Mouse (Mus musculus): ENCODE results near the gene Sf3a1. TPM values are rescaled to one million over a fixed set of nuclear protein-coding genes. Genes with fewer than 3 reads are reported as not detected.
"Not testable (repeated sequence)": the region's sequence is repeated elsewhere in the genome, so short reads cannot be mapped to it uniquely, and the experiment has no call there.

Sf3a1 gene
- 165 TPM in 1 of 2 replicates, not detected in the other for polyA plus RNA-seq (2012; ENCODE audit: insufficient read depth, insufficient read length, low replicate concordance, missing spikeins)

DNA sequence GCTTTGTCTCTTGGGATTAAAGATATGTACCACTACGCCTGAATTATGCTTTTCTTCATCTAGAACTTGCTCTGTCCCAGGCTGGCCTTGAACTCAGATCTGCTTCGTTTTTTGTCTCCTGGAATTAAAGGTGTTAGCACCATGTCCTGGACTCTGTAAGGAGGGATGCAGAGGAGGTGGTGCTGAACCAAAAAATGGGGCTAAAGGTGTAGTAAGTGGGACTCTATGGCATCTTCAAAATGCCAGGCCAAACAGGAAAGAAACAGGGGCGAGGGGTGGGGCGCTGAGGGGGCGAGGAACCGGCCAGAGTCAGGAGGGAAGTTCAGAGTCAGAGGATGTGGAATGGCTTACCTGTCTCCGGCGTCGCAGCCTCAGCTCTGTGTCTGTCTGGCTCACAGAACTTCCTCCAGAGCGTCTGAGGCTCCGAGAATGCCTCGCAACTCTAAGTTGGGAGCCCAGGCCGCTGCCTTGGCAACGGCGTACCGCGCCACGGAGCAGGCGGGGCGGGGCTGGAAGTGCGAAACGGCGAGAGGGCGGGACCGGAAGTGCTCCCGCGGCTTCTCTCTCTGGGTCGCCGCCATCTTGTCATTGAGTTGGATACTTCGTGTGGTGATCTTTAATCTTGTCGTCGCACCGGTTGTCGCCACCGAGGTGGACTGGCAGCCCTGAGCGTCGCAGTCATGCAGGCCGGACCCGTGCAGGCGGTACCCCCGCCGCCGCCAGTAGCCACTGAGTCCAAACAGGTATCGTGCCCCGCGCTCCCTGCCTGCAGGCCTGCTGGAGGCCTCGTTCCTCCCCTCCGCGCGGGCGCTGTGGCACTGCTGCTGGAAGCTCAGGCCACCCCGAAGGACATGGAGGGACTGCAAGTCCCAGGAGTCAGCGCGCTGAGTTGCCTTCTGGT is at the start of gene Sf3a1, which contains the start of gene Ccdc157:
Gene Sf3a1, plus strand, starts transcription at position 543 of the 901 bp plus-strand sequence.
Gene Ccdc157, minus strand, starts transcription at position 486 of the 901 bp plus-strand sequence.
- Histone ChIP-seq H3K4me1 (ENCODE audit: control insufficient read depth, insufficient read depth, low read length) (peaks cover 10% of the 10 kb centered on the region; the same call in 1 of the 2 replicates), H3K4me3 (ENCODE audit: insufficient read depth, low read depth, low read length) (peak within 1 kb of the TSS; percentile 82), H3K27ac (ENCODE audit: insufficient read depth, low read depth, low read length) (peak within 1 kb of the TSS; percentile 96)
- WGBS, result 1% methylated on average over 54 of the region's 54 CpGs
- TF ChIP-seq CTCF (IDR thresholded peaks at IDR 0.05; ENCODE audit: insufficient read depth, low read depth, low read length) (no peak), POLR2A (IDR thresholded peaks at IDR 0.05; ENCODE audit: insufficient read depth, low read depth, low read length) (peak; percentile 63)

DNA sequence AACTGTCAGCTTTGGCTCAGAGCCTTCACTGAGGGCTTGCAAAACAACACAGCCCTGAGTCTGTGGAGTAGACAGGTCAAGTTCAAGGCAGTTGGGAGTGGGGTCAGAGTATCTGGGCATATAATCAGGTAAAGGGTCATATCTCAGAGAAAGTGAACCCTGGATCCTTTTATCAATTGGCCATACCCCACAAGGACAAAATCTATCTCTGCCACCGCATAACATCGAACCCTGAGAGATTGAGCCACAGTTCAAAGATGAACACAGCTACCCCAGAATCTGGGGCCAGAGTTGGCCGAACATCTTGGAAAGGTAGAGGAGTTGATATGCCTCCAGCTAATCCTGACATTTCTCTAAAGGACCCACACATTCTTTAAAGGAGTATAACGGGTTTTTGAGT is 48.1 kb upstream of the Sf3a1 start:
- no peak for TF ChIP-seq CTCF (IDR thresholded peaks at IDR 0.05; ENCODE audit: insufficient read depth, low read depth, low read length)
- TF ChIP-seq POLR2A (IDR thresholded peaks at IDR 0.05; ENCODE audit: insufficient read depth, low read depth, low read length), result no peak
- Histone ChIP-seq H3K27ac (ENCODE audit: insufficient read depth, low read depth, low read length) (no peak overlapping the region), H3K4me1 (ENCODE audit: control insufficient read depth, insufficient read depth, low read length) (peaks cover 28% of the 10 kb centered on the region), H3K4me3 (ENCODE audit: insufficient read depth, low read depth, low read length) (no peak overlapping the region)
- WGBS, result 91% methylated on average over 4 of the region's 4 CpGs

DNA sequence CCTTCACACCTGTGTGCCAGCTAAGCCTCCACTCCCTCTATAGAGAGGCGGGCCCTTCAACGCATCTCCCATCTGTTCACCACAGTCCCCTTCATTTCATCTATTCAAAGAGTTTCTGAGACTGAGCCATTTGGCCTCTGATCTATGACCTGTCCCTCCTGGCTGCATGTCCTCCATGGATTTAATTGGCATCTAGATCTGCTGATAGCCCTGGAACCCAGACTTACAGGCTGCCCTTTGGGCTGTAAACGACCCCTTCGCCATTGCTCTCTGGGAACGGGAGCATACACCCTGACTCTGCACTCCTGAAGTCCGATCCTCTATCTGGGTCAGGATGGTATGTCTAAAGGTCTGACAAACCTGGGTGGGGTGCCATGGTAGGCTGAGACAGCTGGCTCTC is 47.3 kb upstream of the Sf3a1 start:
- no peak overlapping the region for H3K4me3 ChIP-seq (ENCODE audit: insufficient read depth, low read depth, low read length)
- H3K27ac ChIP-seq (ENCODE audit: insufficient read depth, low read depth, low read length), result no peak overlapping the region
- TF ChIP-seq CTCF (IDR thresholded peaks at IDR 0.05; ENCODE audit: insufficient read depth, low read depth, low read length) (no peak), POLR2A (IDR thresholded peaks at IDR 0.05; ENCODE audit: insufficient read depth, low read depth, low read length) (no peak)
- peaks cover 33% of the 10 kb centered on the region for H3K4me1 ChIP-seq (ENCODE audit: control insufficient read depth, insufficient read depth, low read length)
- 88% methylated on average over 6 of the region's 6 CpGs for WGBS

DNA sequence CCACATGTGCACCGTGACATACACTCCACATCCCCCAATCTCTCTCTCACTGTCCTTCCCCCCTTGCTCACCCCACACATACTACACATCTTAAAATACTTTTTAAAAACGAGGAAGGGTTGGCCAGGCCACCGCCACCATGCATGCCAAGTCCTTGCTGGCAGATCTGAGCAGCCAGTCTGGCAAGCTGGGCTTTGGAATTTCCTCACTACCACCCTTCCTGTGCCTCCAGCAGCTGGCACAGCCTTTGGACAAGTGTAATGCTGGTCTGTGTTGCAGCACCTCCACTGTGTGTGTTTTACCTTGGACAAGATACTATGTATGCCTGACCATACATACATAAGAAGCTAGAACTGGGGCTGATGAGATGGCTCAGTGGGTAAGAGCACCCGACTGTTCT is 46.7 kb upstream of the Sf3a1 start:
- 71% methylated on average over 4 of the region's 4 CpGs for whole genome bisulfite sequencing
- H3K4me3 ChIP-seq (ENCODE audit: insufficient read depth, low read depth, low read length), result no peak overlapping the region
- peaks cover 33% of the 10 kb centered on the region for H3K4me1 ChIP-seq (ENCODE audit: control insufficient read depth, insufficient read depth, low read length)
- H3K27ac ChIP-seq (ENCODE audit: insufficient read depth, low read depth, low read length), result no peak overlapping the region
- no peak for TF ChIP-seq CTCF (IDR thresholded peaks at IDR 0.05; ENCODE audit: insufficient read depth, low read depth, low read length)
- TF ChIP-seq POLR2A (IDR thresholded peaks at IDR 0.05; ENCODE audit: insufficient read depth, low read depth, low read length), result no peak

DNA sequence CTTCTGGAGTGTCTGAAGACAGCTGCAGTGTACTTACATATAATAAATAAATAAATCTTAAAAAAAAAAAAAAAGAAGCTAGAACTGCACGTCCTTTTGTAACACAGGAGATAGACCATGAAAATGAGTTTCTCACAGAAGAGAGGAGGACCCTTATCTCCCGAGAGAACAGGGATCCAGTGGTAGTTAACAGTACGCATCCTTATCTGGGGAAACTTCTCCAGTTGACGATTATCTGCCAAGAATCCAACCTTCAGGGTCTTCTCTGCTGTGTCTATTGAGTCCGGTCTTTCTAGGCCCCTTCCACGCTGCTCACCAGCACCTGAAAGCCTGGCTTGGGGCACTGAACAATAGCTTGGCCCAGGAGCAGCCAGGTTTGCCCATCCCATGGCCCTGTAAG is 46.2 kb upstream of the Sf3a1 start:
- 89% methylated on average over 6 of the region's 6 CpGs for WGBS
- TF ChIP-seq CTCF (IDR thresholded peaks at IDR 0.05; ENCODE audit: insufficient read depth, low read depth, low read length) (no peak), POLR2A (IDR thresholded peaks at IDR 0.05; ENCODE audit: insufficient read depth, low read depth, low read length) (no peak)
- Histone ChIP-seq H3K4me3 (ENCODE audit: insufficient read depth, low read depth, low read length) (no peak overlapping the region), H3K27ac (ENCODE audit: insufficient read depth, low read depth, low read length) (no peak overlapping the region), H3K4me1 (ENCODE audit: control insufficient read depth, insufficient read depth, low read length) (peaks cover 37% of the 10 kb centered on the region)

DNA sequence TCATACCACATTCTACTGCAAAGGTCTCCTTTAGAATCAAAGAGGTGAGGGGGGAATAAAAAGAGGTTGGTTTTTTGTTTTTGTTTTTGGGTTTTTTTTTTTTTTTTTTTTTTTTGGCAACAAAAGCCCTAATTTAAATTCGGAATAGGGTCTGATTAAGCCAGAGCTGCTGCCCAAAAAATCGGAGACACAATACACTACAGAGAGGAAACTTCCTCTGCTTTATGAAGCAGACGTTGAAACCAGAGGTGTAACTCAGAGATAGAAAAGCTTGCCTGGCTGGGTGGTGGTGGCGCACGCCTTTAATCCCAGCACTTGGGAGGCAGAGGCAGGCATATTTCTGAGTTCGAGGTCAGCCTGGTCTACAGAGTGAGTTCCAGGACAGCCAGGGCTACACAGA is 45.6 kb upstream of the Sf3a1 start:
- H3K27ac ChIP-seq (ENCODE audit: insufficient read depth, low read depth, low read length); H3K4me3 ChIP-seq (ENCODE audit: insufficient read depth, low read depth, low read length): not testable (repeated sequence)
- H3K4me1 ChIP-seq (ENCODE audit: control insufficient read depth, insufficient read depth, low read length), result peaks cover 42% of the 10 kb centered on the region
- WGBS, result 57% methylated on average over 6 of the region's 6 CpGs

DNA sequence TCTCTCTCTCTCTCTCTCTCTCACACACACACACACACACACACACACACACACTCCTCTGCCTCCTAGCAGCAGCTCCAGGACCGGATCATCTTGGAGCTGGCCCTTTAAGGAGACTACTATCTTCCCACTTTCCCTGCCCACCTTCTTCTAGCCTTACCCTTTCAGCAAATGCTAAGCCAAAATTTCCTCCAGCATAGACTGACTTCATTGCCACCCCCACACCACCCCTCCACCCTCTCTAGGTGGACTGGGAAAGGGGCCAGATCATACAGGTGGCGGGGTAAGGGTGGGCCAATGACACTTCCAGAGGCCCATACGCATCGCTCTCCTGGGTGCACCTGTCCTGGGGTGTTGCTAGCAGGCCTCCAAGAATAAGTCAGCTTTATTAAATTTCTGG is 44.7 kb upstream of the Sf3a1 start:
- TF ChIP-seq POLR2A (IDR thresholded peaks at IDR 0.05; ENCODE audit: insufficient read depth, low read depth, low read length), result no peak
- no peak for TF ChIP-seq CTCF (IDR thresholded peaks at IDR 0.05; ENCODE audit: insufficient read depth, low read depth, low read length)
- no peak overlapping the region for H3K27ac ChIP-seq (ENCODE audit: insufficient read depth, low read depth, low read length)
- WGBS, result 78% methylated on average over 4 of the region's 4 CpGs
- no peak overlapping the region for H3K4me3 ChIP-seq (ENCODE audit: insufficient read depth, low read depth, low read length)
- H3K4me1 ChIP-seq (ENCODE audit: control insufficient read depth, insufficient read depth, low read length), result peaks cover 44% of the 10 kb centered on the region

DNA sequence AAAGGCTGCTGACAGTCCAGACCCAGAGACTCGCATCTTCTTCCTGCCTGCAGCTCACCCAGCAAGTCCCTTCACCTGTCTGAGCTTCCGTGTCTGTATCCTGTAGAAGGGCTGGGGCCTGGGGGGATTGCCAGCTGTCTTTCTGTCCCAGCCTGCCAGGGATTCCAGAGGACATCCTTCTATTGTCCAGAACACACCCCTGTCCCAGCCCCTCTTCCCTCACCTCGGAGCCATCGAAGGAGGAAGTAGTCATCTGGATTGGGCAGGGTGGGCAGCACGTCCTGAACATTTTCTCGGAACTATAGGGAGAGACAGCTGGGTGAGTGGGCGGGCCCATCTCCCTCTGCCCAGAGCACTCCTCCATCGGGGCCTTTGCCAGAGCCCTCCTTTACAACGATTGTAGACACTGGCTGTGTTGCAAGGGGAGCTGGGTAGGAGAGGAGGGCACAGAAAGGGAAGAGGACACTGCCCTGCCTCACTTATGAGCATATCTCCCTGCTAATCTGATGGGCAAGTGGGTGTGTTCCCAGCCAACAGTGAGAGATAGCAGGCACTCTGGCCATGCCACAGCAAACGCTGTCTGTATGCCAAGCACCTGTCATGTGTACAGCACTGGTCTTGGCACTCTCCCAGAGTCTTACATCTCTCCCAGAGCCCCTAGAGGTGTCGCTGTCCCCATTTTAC is 43.5 kb upstream of the Sf3a1 start:
- TF ChIP-seq CTCF (IDR thresholded peaks at IDR 0.05; ENCODE audit: insufficient read depth, low read depth, low read length) (no peak), POLR2A (IDR thresholded peaks at IDR 0.05; ENCODE audit: insufficient read depth, low read depth, low read length) (no peak)
- peak overlapping the region; percentile 53; the same call in 1 of the 2 replicates for H3K4me3 ChIP-seq (ENCODE audit: insufficient read depth, low read depth, low read length)
- no peak overlapping the region for H3K27ac ChIP-seq (ENCODE audit: insufficient read depth, low read depth, low read length)
- H3K4me1 ChIP-seq (ENCODE audit: control insufficient read depth, insufficient read depth, low read length), result peaks cover 44% of the 10 kb centered on the region
- WGBS, result 36% methylated on average over 11 of the region's 11 CpGs

Data from olfactory bulb, adult 2 months (tissue).